Mouse (Mus musculus): ENCODE data around the gene Cgnl1. TPM values are rescaled to one million over a fixed set of nuclear protein-coding genes. Genes with fewer than 3 reads are reported as not detected.

The Cgnl1 gene
- polyA plus RNA-seq, 1 experiment from 2014 or later = 5.7 TPM

- Histone ChIP-seq H3K36me3 (no peaks in the 10 kb centered on the region), H3K4me1 (replicated peaks) (peaks cover 5% of the 10 kb centered on the region), H3K27ac (peak overlapping the region; percentile 40), H3K27me3 (ENCODE audit: insufficient read depth, poor library complexity, severe bottlenecking) (no peaks in the 10 kb centered on the region), H3K9me3 (no peaks in the 10 kb centered on the region), H3K4me3 (no peak overlapping the region)
- WGBS = 44% methylated on average over 6 of the region's 6 CpGs
- DNase-seq (ENCODE audit: low spot score) = no peak
Measured at GRCm38 (mm10) chr9:71604914-71605635, 166.3 kb downstream of the Cgnl1 start.

- Histone ChIP-seq H3K27ac (no peak overlapping the region), H3K36me3 (no peaks in the 10 kb centered on the region), H3K4me3 (no peak overlapping the region), H3K9me3 (no peaks in the 10 kb centered on the region), H3K4me1 (replicated peaks) (peaks cover 13% of the 10 kb centered on the region), H3K27me3 (ENCODE audit: insufficient read depth, poor library complexity, severe bottlenecking) (no peaks in the 10 kb centered on the region)
- no peak for DNase-seq (ENCODE audit: low spot score)
- WGBS = 84% methylated on average over 7 of the region's 7 CpGs
Measured at GRCm38 (mm10) chr9:71599861-71600260, 171.5 kb downstream of the Cgnl1 start.

- Histone ChIP-seq H3K27me3 (ENCODE audit: insufficient read depth, poor library complexity, severe bottlenecking) (peaks cover 3% of the 10 kb centered on the region), H3K4me3 (no peak overlapping the region), H3K27ac (no peak overlapping the region), H3K4me1 (replicated peaks) (peaks cover 22% of the 10 kb centered on the region), H3K36me3 (no peaks in the 10 kb centered on the region), H3K9me3 (no peaks in the 10 kb centered on the region)
- 69% methylated on average over 6 of the region's 6 CpGs for WGBS
- no peak for DNase-seq (ENCODE audit: low spot score)
Measured at GRCm38 (mm10) chr9:71596888-71597287, 174.5 kb downstream of the Cgnl1 start.

GRCm38 (mm10) chr9:71592577-71593285 is 178.7 kb downstream of the Cgnl1 start:
- Histone ChIP-seq H3K27ac (peak overlapping the region; percentile 83; the same call in 1 of the 2 replicates), H3K4me1 (replicated peaks) (peaks cover 28% of the 10 kb centered on the region), H3K9me3 (no peaks in the 10 kb centered on the region), H3K4me3 (peak overlapping the region; percentile 68), H3K36me3 (no peaks in the 10 kb centered on the region), H3K27me3 (ENCODE audit: insufficient read depth, poor library complexity, severe bottlenecking) (peaks cover 21% of the 10 kb centered on the region)
- WGBS = 35% methylated on average over 6 of the region's 6 CpGs
- no peak for DNase-seq (ENCODE audit: low spot score)

- Histone ChIP-seq H3K27me3 (ENCODE audit: insufficient read depth, poor library complexity, severe bottlenecking) (peaks cover 21% of the 10 kb centered on the region), H3K9me3 (no peaks in the 10 kb centered on the region), H3K4me3 (peak within 1 kb of the TSS; percentile 68), H3K36me3 (no peaks in the 10 kb centered on the region), H3K27ac (peak within 1 kb of the TSS; percentile 83), H3K4me1 (replicated peaks) (peaks cover 28% of the 10 kb centered on the region)
- DNase-seq (ENCODE audit: low spot score) = peak; percentile 78
- under 1% methylated on average over 29 of the region's 29 CpGs for WGBS
Measured at GRCm38 (mm10) chr9:71591938-71592548, 179.4 kb downstream of the Cgnl1 start, which contains the start of gene Myzap. Myzap (minus strand) TSS chr9:71592360.

- 76% methylated on average over 5 of the region's 5 CpGs for WGBS
Measured at GRCm38 (mm10) chr9:71591106-71591505, 180.3 kb downstream of the Cgnl1 start.

GRCm38 (mm10) chr9:71589771-71590170 is 181.6 kb downstream of the Cgnl1 start:
- H3K4me1 ChIP-seq (replicated peaks) = peaks cover 17% of the 10 kb centered on the region
- peaks cover 12% of the 10 kb centered on the region; the same call in 1 of the 2 replicates for H3K9me3 ChIP-seq
- no peak overlapping the region for H3K27ac ChIP-seq
- DNase-seq (ENCODE audit: low spot score) = no peak
- no peaks in the 10 kb centered on the region for H3K36me3 ChIP-seq
- WGBS = 75% methylated on average over 7 of the region's 7 CpGs
- H3K4me3 ChIP-seq = no peak overlapping the region
- H3K27me3 ChIP-seq (ENCODE audit: insufficient read depth, poor library complexity, severe bottlenecking) = peaks cover 21% of the 10 kb centered on the region

More at GRCm38 (mm10) chr9:71591106-71591505, 180.3 kb downstream of the Cgnl1 start:
- Histone ChIP-seq H3K4me1 (replicated peaks) (peaks cover 20% of the 10 kb centered on the region), H3K27ac (no peak overlapping the region), H3K9me3 (peaks cover under 1% of the 10 kb centered on the region; the same call in 1 of the 2 replicates), H3K36me3 (no peaks in the 10 kb centered on the region), H3K27me3 (ENCODE audit: insufficient read depth, poor library complexity, severe bottlenecking) (peaks cover 21% of the 10 kb centered on the region), H3K4me3 (no peak overlapping the region; the same call in 1 of the 2 replicates)
- no peak for DNase-seq (ENCODE audit: low spot score)

- WGBS = 71% methylated on average over 2 of the region's 2 CpGs
- Histone ChIP-seq H3K9me3 (peaks cover 12% of the 10 kb centered on the region; the same call in 1 of the 2 replicates), H3K27ac (no peak overlapping the region), H3K4me1 (replicated peaks) (peaks cover 17% of the 10 kb centered on the region), H3K4me3 (no peak overlapping the region), H3K27me3 (ENCODE audit: insufficient read depth, poor library complexity, severe bottlenecking) (peaks cover 21% of the 10 kb centered on the region), H3K36me3 (no peaks in the 10 kb centered on the region)
- DNase-seq (ENCODE audit: low spot score) = no peak
Measured at GRCm38 (mm10) chr9:71588930-71589592, 182.3 kb downstream of the Cgnl1 start.

GRCm38 (mm10) chr9:71586408-71586807 is 185.0 kb downstream of the Cgnl1 start:
- no peak for DNase-seq (ENCODE audit: low spot score)
- Histone ChIP-seq H3K4me1 (replicated peaks) (peaks cover under 1% of the 10 kb centered on the region; the same call in 1 of the 2 replicates), H3K36me3 (no peaks in the 10 kb centered on the region), H3K27me3 (ENCODE audit: insufficient read depth, poor library complexity, severe bottlenecking) (peaks cover 13% of the 10 kb centered on the region), H3K4me3 (no peak overlapping the region), H3K9me3 (peaks cover 12% of the 10 kb centered on the region; the same call in 1 of the 2 replicates), H3K27ac (no peak overlapping the region)
- WGBS = 65% methylated on average over 3 of the region's 3 CpGs

GRCm38 (mm10) chr9:71582771-71583170 is 188.6 kb downstream of the Cgnl1 start:
- DNase-seq (ENCODE audit: low spot score) = no peak
- Histone ChIP-seq H3K9me3 (peaks cover 12% of the 10 kb centered on the region; the same call in 1 of the 2 replicates), H3K4me1 (replicated peaks) (no peaks in the 10 kb centered on the region; the same call in 1 of the 2 replicates), H3K36me3 (no peaks in the 10 kb centered on the region), H3K27me3 (ENCODE audit: insufficient read depth, poor library complexity, severe bottlenecking) (no peaks in the 10 kb centered on the region), H3K27ac (no peak overlapping the region), H3K4me3 (no peak overlapping the region)
- 83% methylated on average over 1 of the region's 1 CpGs for WGBS

GRCm38 (mm10) chr9:71578896-71579564 is 192.4 kb downstream of the Cgnl1 start:
- Histone ChIP-seq H3K36me3 (no peaks in the 10 kb centered on the region), H3K9me3 (no peaks in the 10 kb centered on the region), H3K4me1 (replicated peaks) (no peaks in the 10 kb centered on the region; the same call in 1 of the 2 replicates), H3K4me3 (no peak overlapping the region), H3K27ac (no peak overlapping the region), H3K27me3 (ENCODE audit: insufficient read depth, poor library complexity, severe bottlenecking) (no peaks in the 10 kb centered on the region)
- WGBS = 68% methylated on average over 7 of the region's 7 CpGs
- DNase-seq (ENCODE audit: low spot score) = peak; percentile 10

Measured in hindbrain, embryonic 10.5 days (tissue).